Mouse (Mus musculus): ENCODE data around the gene Dnajc6. TPM values are rescaled to one million over a fixed set of nuclear protein-coding genes. Genes with fewer than 3 reads are reported as not detected.

Dnajc6 gene
- polyA plus RNA-seq, 1 experiment from 2014 or later = 34.2 TPM

GRCm38 (mm10) chr4:101683086-101683485, 186.6 kb downstream of the Dnajc6 start:
- no peaks in the 10 kb centered on the region for H3K4me1 ChIP-seq (replicated peaks)
- 84% methylated on average over 3 of the region's 3 CpGs for WGBS
- no peaks in the 10 kb centered on the region for H3K36me3 ChIP-seq
- no peak overlapping the region for H3K4me2 ChIP-seq
- no peaks in the 10 kb centered on the region for H3K9me3 ChIP-seq
- no peak overlapping the region for H3K9ac ChIP-seq
- no peaks in the 10 kb centered on the region for H3K27me3 ChIP-seq
- no peak overlapping the region for H3K4me3 ChIP-seq
- no peak for ATAC-seq (ENCODE audit: low read depth)
- no peak overlapping the region for H3K27ac ChIP-seq (replicated peaks)

GRCm38 (mm10) chr4:101684821-101685220, 188.4 kb downstream of the Dnajc6 start:
- WGBS = 81% methylated on average over 3 of the region's 3 CpGs
- H3K9me3 ChIP-seq = no peaks in the 10 kb centered on the region
- no peak overlapping the region for H3K4me2 ChIP-seq
- H3K27ac ChIP-seq (replicated peaks) = no peak overlapping the region
- no peaks in the 10 kb centered on the region for H3K27me3 ChIP-seq
- H3K36me3 ChIP-seq = no peaks in the 10 kb centered on the region
- H3K4me1 ChIP-seq (replicated peaks) = no peaks in the 10 kb centered on the region
- ATAC-seq (ENCODE audit: low read depth) = no peak
- no peak overlapping the region for H3K4me3 ChIP-seq
- H3K9ac ChIP-seq = no peak overlapping the region

- Histone ChIP-seq H3K4me2 (no peak overlapping the region), H3K4me3 (no peak overlapping the region), H3K27me3 (no peaks in the 10 kb centered on the region), H3K4me1 (replicated peaks) (no peaks in the 10 kb centered on the region), H3K9ac (no peak overlapping the region), H3K36me3 (no peaks in the 10 kb centered on the region), H3K9me3 (no peaks in the 10 kb centered on the region), H3K27ac (replicated peaks) (no peak overlapping the region)
- WGBS = 85% methylated on average over 13 of the region's 13 CpGs
- no peak for ATAC-seq (ENCODE audit: low read depth)
These were observed 189.9 kb downstream of the Dnajc6 start for GRCm38 (mm10) chr4:101686227-101686810.

- H3K9ac ChIP-seq = no peak overlapping the region
These were observed 192.8 kb downstream of the Dnajc6 start for GRCm38 (mm10) chr4:101689241-101689640.

GRCm38 (mm10) chr4:101689645-101690044, 193.2 kb downstream of the Dnajc6 start:
- no peaks in the 10 kb centered on the region for H3K36me3 ChIP-seq
- H3K4me1 ChIP-seq (replicated peaks) = no peaks in the 10 kb centered on the region
- no peak overlapping the region for H3K9ac ChIP-seq
- H3K27ac ChIP-seq (replicated peaks) = no peak overlapping the region
- WGBS = 79% methylated on average over 5 of the region's 5 CpGs
- no peaks in the 10 kb centered on the region for H3K27me3 ChIP-seq
- H3K9me3 ChIP-seq = no peaks in the 10 kb centered on the region
- H3K4me2 ChIP-seq = no peak overlapping the region
- no peak for ATAC-seq (ENCODE audit: low read depth)
- H3K4me3 ChIP-seq = no peak overlapping the region

More at GRCm38 (mm10) chr4:101689241-101689640, 192.8 kb downstream of the Dnajc6 start:
- H3K4me2 ChIP-seq = no peak overlapping the region
- no peaks in the 10 kb centered on the region for H3K36me3 ChIP-seq
- H3K4me3 ChIP-seq = no peak overlapping the region
- no peak for ATAC-seq (ENCODE audit: low read depth)
- H3K27me3 ChIP-seq = no peaks in the 10 kb centered on the region
- no peaks in the 10 kb centered on the region for H3K4me1 ChIP-seq (replicated peaks)
- no peaks in the 10 kb centered on the region for H3K9me3 ChIP-seq
- no peak overlapping the region for H3K27ac ChIP-seq (replicated peaks)
- WGBS = 91% methylated on average over 4 of the region's 4 CpGs

Other genes with a start within 250 kb of the Dnajc6 start
- gene Jak1, start 231.4 kb upstream of the Dnajc6 start, polyA plus RNA-seq (2015; fragmentation: Nextera tagmentation; extraction: Ambion mirVana) = 68.7 and 74.6 TPM in 2 replicates
- 4.6 and 5.2 TPM in 2 replicates for gene Ak4, start 77.4 kb upstream of the Dnajc6 start, polyA plus RNA-seq (2015; fragmentation: Nextera tagmentation; extraction: Ambion mirVana)
- gene Leprot, start 151.1 kb downstream of the Dnajc6 start, polyA plus RNA-seq (2015; fragmentation: Nextera tagmentation; extraction: Ambion mirVana) = 77.0 and 83.5 TPM in 2 replicates
- 4.9 and 5.8 TPM in 2 replicates for gene Lepr, start 220.8 kb downstream of the Dnajc6 start, polyA plus RNA-seq (2015; fragmentation: Nextera tagmentation; extraction: Ambion mirVana)